8 mouse cellular contexts compared by ENCODE assay signal in the genomic region with DNA sequence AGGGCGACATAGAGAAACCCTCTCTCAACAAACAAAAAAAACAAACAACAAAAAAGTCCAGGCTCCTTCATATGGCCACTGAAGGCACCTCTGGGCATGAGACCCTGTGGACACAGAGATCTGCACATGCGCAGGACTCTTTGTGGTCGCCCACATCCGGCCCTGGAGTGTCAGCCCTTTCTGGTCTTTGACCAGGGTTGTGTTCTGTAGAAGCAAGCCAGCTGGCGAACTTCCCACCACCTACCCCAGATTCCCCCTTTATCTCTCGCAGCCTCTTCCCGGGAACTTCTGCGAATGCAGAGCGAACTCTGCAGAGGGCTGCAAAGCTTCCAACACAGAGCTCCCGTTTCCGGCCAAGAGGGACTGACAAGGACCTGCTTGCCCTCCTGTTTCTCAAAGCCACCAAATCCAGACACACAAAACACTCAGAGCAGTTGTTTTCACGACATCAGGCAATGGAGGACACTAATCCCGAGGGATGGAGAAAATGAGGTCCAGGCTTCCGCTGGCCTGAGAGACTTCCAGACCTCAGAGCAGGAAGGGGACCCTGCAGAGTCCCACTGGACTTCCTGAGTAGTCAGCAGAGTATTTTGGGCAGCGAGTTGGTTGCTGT. TPM values are rescaled to one million over a fixed set of nuclear protein-coding genes. Genes with fewer than 3 reads are reported as not detected.
A peak's percentile ranks its signal among the peaks of the same experiment; 100 is the strongest.
DNase-seq lines count a peak whose midpoint lies in the region; ATAC-seq and TF ChIP-seq lines count a peak whose summit lies in the region.

No protein-coding gene starts in this region.

- no peak overlapping the region for H3K4me3 ChIP-seq in liver, adult 2 months (ENCODE audit: insufficient read depth, low read depth, low read length)

- WGBS in liver, adult 2 months, result 44% methylated on average over 15 of the region's 15 CpGs

- peak; percentile 95 for ATAC-seq in granulocyte monocyte progenitor cell, adult 5-6 weeks (replicated peaks; ENCODE audit: poor library complexity, severe bottlenecking)
- ATAC-seq in monocyte, adult 5-6 weeks (replicated peaks; ENCODE audit: insufficient number of reproducible peaks, low FRiP score, low TSS enrichment, poor library complexity, severe bottlenecking), result no peak

- H3K79me2 ChIP-seq in liver, adult 2 months (ENCODE audit: control insufficient read depth, insufficient read depth, low read length), result no peaks in the 10 kb centered on the region

- H3K4me1 ChIP-seq in liver, adult 2 months (ENCODE audit: control insufficient read depth, insufficient read depth, low read length), result no peaks in the 10 kb centered on the region

- no peak overlapping the region for H3K9ac ChIP-seq in liver, adult 2 months (ENCODE audit: low read depth, low read length)

- no peaks in the 10 kb centered on the region for H3K27me3 ChIP-seq in liver, adult 2 months (ENCODE audit: control insufficient read depth, insufficient read depth, low read length)

- TF ChIP-seq CTCF in liver, adult 2 months (IDR thresholded peaks at IDR 0.05; ENCODE audit: low read depth, low read length), result no peak

- DNase-seq in 3134 (ENCODE audit: extremely low read depth, insufficient read length, low spot score), result peak; percentile 35
- DNase-seq in CD4-positive, CD25-positive, alpha-beta regulatory T cell, adult 2 months (ENCODE audit: low read depth, low spot score), result peak; percentile 61
- DNase-seq in kidney, adult 18-20 months, result peak; percentile 61
- DNase-seq in liver, adult 2 months (ENCODE audit: extremely low read depth, low read depth, low spot score), result peak; percentile 38
- DNase-seq in ovary, postnatal 36 days (ENCODE audit: low spot score), result peak; percentile 67
- peak; percentile 57 for DNase-seq in thymus, postnatal 25 days

- no peaks in the 10 kb centered on the region for H3K36me3 ChIP-seq in liver, adult 2 months (ENCODE audit: control insufficient read depth, insufficient read depth, low read length)

- TF ChIP-seq POLR2A in liver, adult 2 months (IDR thresholded peaks at IDR 0.05; ENCODE audit: extremely low read depth, insufficient read depth, low read length), result no peak

- H3K27ac ChIP-seq in liver, adult 2 months (replicated peaks; ENCODE audit: insufficient read depth, low read depth, low read length), result peak overlapping the region; percentile 61

RNA-seq across cellular contexts. Expression of a gene that starts 8.7 kb away (rescaled TPM):
- 1.5 and 2.2 TPM in 2 replicates for total RNA-seq in granulocyte monocyte progenitor cell, adult 5-6 weeks (2014; fragmentation: Nextera tagmentation)
- not detected in 2 replicates for total RNA-seq in granulocyte monocyte progenitor cell, adult 5-6 weeks (2017)
- 0.27 and 0.28 TPM in 2 replicates for total RNA-seq in liver, adult 2 months (2014; rRNA removed)
- 0.26 and 1.0 TPM in 2 replicates for polyA plus RNA-seq in liver, adult 2 months (2012; rRNA removed)
- total RNA-seq in monocyte, adult 5-6 weeks (2017), result 0.21 to 1.6 TPM in 2 of 3 replicates, not detected in the other

RNA-seq across cellular contexts. Expression of a gene that starts 18.6 kb away (rescaled TPM):
- not detected in 2 replicates for total RNA-seq in granulocyte monocyte progenitor cell, adult 5-6 weeks (2014; fragmentation: Nextera tagmentation)
- total RNA-seq in granulocyte monocyte progenitor cell, adult 5-6 weeks (2017), result not detected in 2 replicates
- 1.0 and 1.4 TPM in 2 replicates for total RNA-seq in liver, adult 2 months (2014; rRNA removed)
- polyA plus RNA-seq in liver, adult 2 months (2012; rRNA removed), result 1.0 and 1.9 TPM in 2 replicates
- total RNA-seq in monocyte, adult 5-6 weeks (2017), result 21.0 TPM in 1 of 3 replicates, not detected in the others

RNA-seq across cellular contexts. Expression of a gene that starts 53.9 kb away (rescaled TPM):
- 28.2 and 30.4 TPM in 2 replicates for total RNA-seq in granulocyte monocyte progenitor cell, adult 5-6 weeks (2014; fragmentation: Nextera tagmentation)
- total RNA-seq in granulocyte monocyte progenitor cell, adult 5-6 weeks (2017), result 33.1 and 37.6 TPM in 2 replicates
- 14.4 and 19.6 TPM in 2 replicates for total RNA-seq in liver, adult 2 months (2014; rRNA removed)
- polyA plus RNA-seq in liver, adult 2 months (2012; rRNA removed), result 19.9 and 20.2 TPM in 2 replicates
- total RNA-seq in monocyte, adult 5-6 weeks (2017), result 108 to 119 TPM (median 113 TPM) in 3 replicates
